Mouse (Mus musculus) neural tube, embryonic 10.5 days (tissue): Measurements from ENCODE around the gene Ptx3.
"Not testable (repeated sequence)": the region's sequence is repeated elsewhere in the genome, so short reads cannot be mapped to it uniquely, and the experiment has no call there.

Experiments
- DNase-seq: peaks from one replicate; pipeline ENCODE4 v3.0.0-alpha.2; 2017; ENCODE audit warnings: low spot score; ENCODE audit errors: extremely low spot score

Gene Ptx3

GRCm38 (mm10) chr3:66219655-66220191 lies at the start of gene Ptx3:
TSS of gene Ptx3 (plus strand) at chr3:66219910.
- peak; percentile 57 for DNase-seq

- DNase-seq, result no peak
Measured at GRCm38 (mm10) chr3:66172907-66173306, 46.8 kb upstream of the Ptx3 start.

GRCm38 (mm10) chr3:66179647-66180046 lies 40.1 kb upstream of the Ptx3 start:
- DNase-seq, result no peak

GRCm38 (mm10) chr3:66193910-66194562 lies 25.7 kb upstream of the Ptx3 start:
- DNase-seq, result no peak

- no peak for DNase-seq
Measured at GRCm38 (mm10) chr3:66208836-66209573, 10.7 kb upstream of the Ptx3 start.

GRCm38 (mm10) chr3:66213524-66213923 lies 6.2 kb upstream of the Ptx3 start:
- DNase-seq, result no peak

- no peak for DNase-seq
Measured at GRCm38 (mm10) chr3:66215759-66216158, 4.0 kb upstream of the Ptx3 start.

- DNase-seq, result peak; percentile 69
Measured at GRCm38 (mm10) chr3:66220554-66221242, 988 bp downstream of the Ptx3 start.

GRCm38 (mm10) chr3:66221243-66221611 lies 1.5 kb downstream of the Ptx3 start:
- peak; percentile 62 for DNase-seq

GRCm38 (mm10) chr3:66224931-66225537 lies 5.3 kb downstream of the Ptx3 start:
- DNase-seq, result no peak

GRCm38 (mm10) chr3:66236234-66236871 lies 16.6 kb downstream of the Ptx3 start:
- not testable (repeated sequence) for DNase-seq

GRCm38 (mm10) chr3:66240476-66240875 lies 20.8 kb downstream of the Ptx3 start:
- no peak for DNase-seq

- DNase-seq, result no peak
Measured at GRCm38 (mm10) chr3:66251842-66252241, 32.1 kb downstream of the Ptx3 start.

- no peak for DNase-seq
Measured at GRCm38 (mm10) chr3:66254504-66255105, 34.9 kb downstream of the Ptx3 start.

- peak; percentile 37 for DNase-seq
Measured at GRCm38 (mm10) chr3:66262319-66262718, 42.6 kb downstream of the Ptx3 start.

- no peak for DNase-seq
Measured at GRCm38 (mm10) chr3:66263270-66263669, 43.6 kb downstream of the Ptx3 start.
